In the genomic region with DNA sequence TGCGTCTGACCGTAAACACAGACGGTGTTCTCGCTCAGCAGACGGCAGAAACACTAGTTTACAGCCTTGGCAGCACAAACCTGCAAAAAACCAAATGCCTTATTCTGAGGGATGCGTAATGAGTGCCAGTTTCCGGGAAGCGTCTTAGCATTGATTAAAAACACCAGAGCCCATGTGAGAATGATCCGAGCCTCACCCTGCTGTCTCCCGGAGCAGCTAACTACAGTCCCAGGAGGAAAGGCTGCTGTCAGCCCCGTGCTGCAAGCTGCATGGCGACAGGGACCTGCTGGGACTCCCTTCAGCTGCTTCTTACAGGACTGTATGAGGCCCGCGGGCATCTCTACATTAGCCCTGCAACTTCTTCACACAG, we compare ENCODE assay signal across 9 mouse cellular contexts.
DNase-seq lines count a peak whose midpoint lies in the region; ATAC-seq and TF ChIP-seq lines count a peak whose summit lies in the region.
"Had no signal": no experiment of that assay in that cellular context is flagged by ENCODE, and none has a peak within 500 bp of the region (broad histone marks: within the 10 kb centered on the region; RNA-seq: fewer than 3 reads in every experiment).

No protein-coding gene starts in this region.

- peak overlapping the region; percentile 35 for H3K4me2 ChIP-seq in forebrain, embryonic 15.5 days (replicated peaks)
- no peak overlapping the region for H3K4me2 ChIP-seq in intestine, embryonic 15.5 days (replicated peaks)
- no peak overlapping the region for H3K4me2 ChIP-seq in intestine, embryonic 16.5 days (ENCODE audit: low read depth, low read length)
- H3K4me2 ChIP-seq: limb, embryonic 15.5 days had no signal

- no peak for TF ChIP-seq CTCF in olfactory bulb, adult 2 months (IDR thresholded peaks at IDR 0.05; ENCODE audit: insufficient read depth, low read depth, low read length)

- no peaks in the 10 kb centered on the region for H3K27me3 ChIP-seq in forebrain, embryonic 15.5 days
- 0 out of 2 replicates have a peak, but pooled peaks cover 3% of the 10 kb centered on the region for H3K27me3 ChIP-seq in intestine, embryonic 15.5 days (replicated peaks)
- H3K27me3 ChIP-seq in intestine, embryonic 16.5 days (replicated peaks; ENCODE audit: control insufficient read depth, insufficient read depth, low read length): no peaks in the 10 kb centered on the region
- H3K27me3 ChIP-seq: limb, embryonic 15.5 days had no signal

- no peak for TF ChIP-seq POLR2A in olfactory bulb, adult 2 months (IDR thresholded peaks at IDR 0.05; ENCODE audit: insufficient read depth, low read depth, low read length)

- no peak overlapping the region; the same call in 1 of the 2 replicates for H3K9ac ChIP-seq in forebrain, embryonic 15.5 days (replicated peaks)
- no peak overlapping the region for H3K9ac ChIP-seq in intestine, embryonic 15.5 days
- H3K9ac ChIP-seq in intestine, embryonic 16.5 days (ENCODE audit: low read depth, low read length): no peak overlapping the region
- H3K9ac ChIP-seq: limb, embryonic 15.5 days had no signal

- WGBS in forebrain, embryonic 15.5 days: 27% methylated on average over 14 of the region's 14 CpGs
- 21% methylated on average over 14 of the region's 14 CpGs for WGBS in olfactory bulb, adult 2 months
- WGBS in intestine, embryonic 15.5 days: 53% methylated on average over 14 of the region's 14 CpGs
- WGBS in intestine, embryonic 16.5 days: 57% methylated on average over 14 of the region's 14 CpGs

- no peaks in the 10 kb centered on the region for H3K9me3 ChIP-seq in forebrain, embryonic 15.5 days
- H3K9me3 ChIP-seq in intestine, embryonic 15.5 days: no peaks in the 10 kb centered on the region
- H3K9me3 ChIP-seq in intestine, embryonic 16.5 days (ENCODE audit: control insufficient read depth, low read length): no peaks in the 10 kb centered on the region
- H3K9me3 ChIP-seq: limb, embryonic 15.5 days had no signal

- peak overlapping the region; percentile 18 for H3K4me3 ChIP-seq in forebrain, embryonic 15.5 days
- peak overlapping the region; percentile 15 for H3K4me3 ChIP-seq in olfactory bulb, adult 2 months (ENCODE audit: insufficient read depth, low read depth, low read length)
- no peak overlapping the region for H3K4me3 ChIP-seq in intestine, embryonic 15.5 days (replicated peaks)
- H3K4me3 ChIP-seq in intestine, embryonic 16.5 days (ENCODE audit: low read length): no peak overlapping the region
- H3K4me3 ChIP-seq: limb, embryonic 15.5 days had no signal

- peak; percentile 51 for ATAC-seq in forebrain, embryonic 15.5 days (replicated peaks)
- ATAC-seq in intestine, embryonic 15.5 days: no peak
- ATAC-seq in intestine, embryonic 16.5 days: no peak
- ATAC-seq in granulocyte monocyte progenitor cell, adult 5-6 weeks (replicated peaks; ENCODE audit: poor library complexity, severe bottlenecking): no peak

- peak; percentile 45 for DNase-seq in layer of hippocampus, adult 11-12 months (ENCODE audit: low spot score)
- no peak for DNase-seq in layer of hippocampus, adult 9-10 months (ENCODE audit: low spot score)
- peak; percentile 46 to 62 for DNase-seq in layer of hippocampus, postnatal 14 days (ENCODE audit: low spot score in 2 of 2)

- H3K36me3 ChIP-seq in forebrain, embryonic 15.5 days: no peaks in the 10 kb centered on the region
- H3K36me3 ChIP-seq in intestine, embryonic 15.5 days: no peaks in the 10 kb centered on the region
- no peaks in the 10 kb centered on the region for H3K36me3 ChIP-seq in intestine, embryonic 16.5 days (ENCODE audit: control insufficient read depth, insufficient read depth, low read length)
- H3K36me3 ChIP-seq: limb, embryonic 15.5 days had no signal

- H3K4me1 ChIP-seq in forebrain, embryonic 15.5 days: peaks cover 49% of the 10 kb centered on the region
- H3K4me1 ChIP-seq in olfactory bulb, adult 2 months (ENCODE audit: control insufficient read depth, insufficient read depth, low read length): peaks cover 13% of the 10 kb centered on the region
- H3K4me1 ChIP-seq in intestine, embryonic 15.5 days (replicated peaks): peaks cover 5% of the 10 kb centered on the region; the same call in 1 of the 2 replicates
- H3K4me1 ChIP-seq in intestine, embryonic 16.5 days (ENCODE audit: control insufficient read depth, insufficient read depth, low read length): peaks cover 4% of the 10 kb centered on the region; the same call in 1 of the 2 replicates

- H3K27ac ChIP-seq in forebrain, embryonic 15.5 days (replicated peaks): peak overlapping the region; percentile 93
- H3K27ac ChIP-seq in olfactory bulb, adult 2 months (ENCODE audit: insufficient read depth, low read depth, low read length): no peak overlapping the region
- H3K27ac ChIP-seq in intestine, embryonic 15.5 days: no peak overlapping the region
- H3K27ac ChIP-seq in intestine, embryonic 16.5 days (ENCODE audit: low read length): no peak overlapping the region
- H3K27ac ChIP-seq: limb, embryonic 15.5 days had no signal

Comparison
In these comparisons a context has a peak if more than half of its experiments do, and no peak if none do; other contexts are left out.
1. H3K4me3 ChIP-seq: peak in forebrain, embryonic 15.5 days (single experiment) and olfactory bulb, adult 2 months (single experiment); none in intestine, embryonic 15.5 days (single experiment) and intestine, embryonic 16.5 days (single experiment).